ENCODE assay signal across 9 mouse cellular contexts in the genomic region with DNA sequence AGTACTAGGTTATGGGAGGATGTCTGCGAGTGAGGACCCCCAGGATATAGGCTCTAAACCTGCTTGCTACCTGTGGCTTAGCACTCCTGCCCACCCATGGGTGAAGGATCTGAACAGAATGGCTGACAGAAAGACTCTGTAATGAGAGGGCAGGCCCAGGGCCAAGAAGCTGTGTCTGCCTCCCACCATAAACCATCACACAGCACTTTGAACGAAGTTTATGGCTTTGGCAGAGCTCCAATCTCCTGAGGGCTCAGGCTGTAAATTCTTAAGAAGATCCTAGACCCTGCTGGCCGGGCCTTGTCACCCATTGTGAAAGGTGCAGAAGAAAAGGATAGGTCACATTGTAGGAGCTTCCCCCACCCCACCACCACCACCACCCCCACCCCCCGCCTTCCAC.
DNase-seq lines count a peak whose midpoint lies in the region; ATAC-seq and TF ChIP-seq lines count a peak whose summit lies in the region.
"Had no signal": no experiment of that assay in that cellular context is flagged by ENCODE, and none has a peak within 500 bp of the region (broad histone marks: within the 10 kb centered on the region; RNA-seq: fewer than 3 reads in every experiment).

No protein-coding gene starts in this region.

- H3K9ac ChIP-seq in stomach, embryonic 14.5 days (replicated peaks; ENCODE audit: low read depth, low read length), result no peak overlapping the region
- no peak overlapping the region for H3K9ac ChIP-seq in stomach, postnatal 0 days (ENCODE audit: low read length)

- H3K9me3 ChIP-seq in stomach, embryonic 14.5 days (ENCODE audit: control insufficient read depth, low read depth, low read length), result no peaks in the 10 kb centered on the region
- no peaks in the 10 kb centered on the region for H3K9me3 ChIP-seq in stomach, postnatal 0 days (ENCODE audit: control insufficient read depth, low read length)
- H3K9me3 ChIP-seq: megakaryocyte, embryonic 14.5 days had no signal

- TF ChIP-seq CTCF in stomach, postnatal 0 days (IDR thresholded peaks at IDR 0.05; ENCODE audit: low read depth), result no peak

- peak; percentile 43; the same call in 1 of the 2 replicates for ATAC-seq in stomach, embryonic 14.5 days (ENCODE audit: insufficient number of reproducible peaks, insufficient read depth, low FRiP score, low read depth)
- ATAC-seq in stomach, postnatal 0 days (ENCODE audit: low FRiP score, low TSS enrichment), result no peak
- ATAC-seq in activated CD4-positive, CD25-positive, alpha-beta regulatory T cell, adult 4 months, result no peak

- no peaks in the 10 kb centered on the region for H3K36me3 ChIP-seq in stomach, embryonic 14.5 days (ENCODE audit: control insufficient read depth, insufficient read depth, low read length)
- no peaks in the 10 kb centered on the region for H3K36me3 ChIP-seq in stomach, postnatal 0 days (ENCODE audit: control insufficient read depth, insufficient read depth, low read length)

- no peak overlapping the region for H3K4me3 ChIP-seq in stomach, embryonic 14.5 days (ENCODE audit: low read depth, low read length)
- no peak overlapping the region for H3K4me3 ChIP-seq in stomach, postnatal 0 days (ENCODE audit: low read depth, low read length)
- H3K4me3 ChIP-seq: megakaryocyte, embryonic 14.5 days had no signal

- 47% methylated on average over 4 of the region's 4 CpGs for WGBS in stomach, embryonic 14.5 days
- 44% methylated on average over 4 of the region's 4 CpGs for WGBS in stomach, postnatal 0 days

- H3K4me1 ChIP-seq in stomach, embryonic 14.5 days (ENCODE audit: control insufficient read depth, insufficient read depth, low read length), result peaks cover 19% of the 10 kb centered on the region
- peaks cover 3% of the 10 kb centered on the region for H3K4me1 ChIP-seq in stomach, postnatal 0 days (replicated peaks; ENCODE audit: control insufficient read depth, insufficient read depth)

- peak overlapping the region; percentile 77; the same call in 1 of the 2 replicates for H3K27ac ChIP-seq in stomach, embryonic 14.5 days (ENCODE audit: low read length)
- no peak overlapping the region for H3K27ac ChIP-seq in stomach, postnatal 0 days (replicated peaks)

- no peak for TF ChIP-seq EP300 in stomach, postnatal 0 days (optimal IDR thresholded peaks at IDR 0.05)

- no peaks in the 10 kb centered on the region for H3K27me3 ChIP-seq in stomach, embryonic 14.5 days (ENCODE audit: control insufficient read depth, insufficient read depth, low read length)
- no peaks in the 10 kb centered on the region for H3K27me3 ChIP-seq in stomach, postnatal 0 days (ENCODE audit: control insufficient read depth, insufficient read depth, low read length)
- H3K27me3 ChIP-seq: megakaryocyte, embryonic 14.5 days had no signal

- peak; percentile 26 for DNase-seq in adrenal gland, postnatal 14 days
- no peak for DNase-seq in adrenal gland, adult 2 months
- no peak for DNase-seq in stomach, postnatal 0 days (ENCODE audit: low spot score)
- DNase-seq in kidney, postnatal 14 days, result peak; percentile 62
- DNase-seq in yolk sac, embryonic 10.5 days (ENCODE audit: low spot score), result peak; percentile 14
- no peak for DNase-seq in adipocyte (ENCODE audit: low spot score)

- no peak overlapping the region for H3K4me2 ChIP-seq in stomach, embryonic 14.5 days (replicated peaks; ENCODE audit: low read depth, low read length)
- no peak overlapping the region for H3K4me2 ChIP-seq in stomach, postnatal 0 days (replicated peaks; ENCODE audit: low read depth)

Comparison
In these comparisons a context has a peak if more than half of its experiments do, and no peak if none do; other contexts are left out.
1. DNase-seq: peak in adrenal gland, postnatal 14 days (single experiment), kidney, postnatal 14 days (single experiment) and yolk sac, embryonic 10.5 days (single experiment); none in adrenal gland, adult 2 months (single experiment), stomach, postnatal 0 days (single experiment) and adipocyte (single experiment).